In genomic region chr8:6111351-6111750, GRCm38 (mm10) we compare ENCODE assay signal across 14 mouse cellular contexts.
"Had no signal": no experiment of that assay in that cellular context is flagged by ENCODE, and none has a peak within 500 bp of the region (broad histone marks: within the 10 kb centered on the region; RNA-seq: fewer than 3 reads in every experiment).

No protein-coding gene starts in this region.

- H3K27ac ChIP-seq: layer of hippocampus, adult 2 months; liver, embryonic 13.5 days; stomach, postnatal 0 days had no signal

- DNase-seq: kidney, adult 18-20 months; kidney, adult 9 months; kidney, postnatal 14 days; kidney, postnatal 4 days; liver, embryonic 13.5 days; lung, adult 2 months; lung, postnatal 14 days; lung, postnatal 4 days; midbrain, embryonic 14.5 days; thymus, postnatal 36 days had no signal

- H3K4me3 ChIP-seq: layer of hippocampus, adult 2 months; liver, embryonic 13.5 days had no signal

- ATAC-seq: intestine, embryonic 16.5 days had no signal

- H3K36me3 ChIP-seq: liver, embryonic 13.5 days had no signal

- H3K4me1 ChIP-seq: liver, embryonic 13.5 days had no signal

- H3K27me3 ChIP-seq: liver, embryonic 13.5 days had no signal

- H3K9me3 ChIP-seq: liver, embryonic 13.5 days had no signal

- H3K9ac ChIP-seq: liver, embryonic 13.5 days had no signal

- H3K4me2 ChIP-seq: liver, embryonic 13.5 days; midbrain, embryonic 11.5 days had no signal
